Mouse (Mus musculus): Measurements from ENCODE around the gene Mpped2.

Gene Mpped2

DNA sequence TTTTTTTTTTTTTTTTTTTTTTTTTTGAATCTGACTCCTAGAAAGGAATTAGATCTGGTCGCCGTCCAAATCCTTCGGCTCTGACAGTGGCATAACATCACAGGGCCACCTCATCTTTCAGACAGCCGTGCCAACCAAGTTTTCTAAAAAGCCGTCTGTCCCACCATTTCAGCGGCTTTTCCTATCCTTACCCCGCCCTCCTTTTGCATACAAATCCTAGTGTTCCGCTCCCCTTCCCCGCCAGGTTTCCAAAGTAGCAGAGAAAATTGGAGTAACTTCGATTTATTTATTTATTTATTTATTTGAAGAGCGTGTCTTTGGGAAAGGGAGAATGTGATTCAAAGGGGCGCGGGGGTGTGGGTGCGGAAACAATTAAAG lies 675 bp upstream of the Mpped2 start:
- TF ChIP-seq GATA4 (IDR thresholded peaks at IDR 0.05; ENCODE audit: insufficient replicate concordance, low read length), result no peak

DNA sequence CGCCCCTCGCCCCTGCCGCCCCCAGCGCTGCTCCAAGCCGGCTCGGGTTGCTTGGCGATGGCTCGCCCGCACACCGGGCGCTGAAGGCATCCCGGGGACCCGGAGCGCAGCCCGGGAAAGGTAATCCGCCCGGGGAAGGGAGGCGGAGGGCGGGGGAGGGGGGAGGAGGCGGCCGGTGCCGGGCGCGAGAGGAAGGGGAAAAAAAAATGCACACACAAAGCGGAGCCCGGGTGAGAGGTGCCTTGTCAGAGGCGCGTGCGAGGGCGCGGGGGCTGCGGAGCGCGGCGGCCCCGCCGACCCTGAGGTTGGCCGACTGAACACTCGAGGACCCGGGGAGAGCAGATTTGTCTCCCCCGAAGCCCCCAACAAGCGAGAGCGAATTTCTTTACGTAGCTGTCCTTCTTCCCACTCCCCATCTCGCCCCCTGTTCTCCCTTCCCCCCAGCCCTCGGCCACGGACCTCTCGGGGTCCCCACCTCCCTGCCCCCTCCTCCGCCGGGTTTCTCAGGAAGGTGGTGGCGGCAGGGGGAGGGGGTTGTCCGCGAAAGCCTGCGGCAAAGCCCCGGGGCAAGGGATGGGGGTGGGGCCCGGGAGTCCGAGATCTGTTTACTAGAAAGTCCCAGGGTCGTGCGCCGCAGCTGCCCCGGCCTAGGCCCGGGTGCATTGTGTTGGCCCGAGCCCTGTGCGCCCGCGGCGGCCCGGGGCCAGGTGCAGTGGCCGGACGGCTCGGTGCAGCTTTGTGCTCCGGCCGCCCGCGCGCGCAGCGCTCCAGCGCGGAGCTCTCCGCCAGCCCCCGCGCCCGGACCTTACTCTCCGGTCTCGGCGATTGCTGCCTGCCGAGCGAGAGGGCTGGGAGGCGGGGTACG lies 865 bp downstream of the Mpped2 start:
- no peak for TF ChIP-seq GATA4 (IDR thresholded peaks at IDR 0.05; ENCODE audit: insufficient replicate concordance, low read length)

DNA sequence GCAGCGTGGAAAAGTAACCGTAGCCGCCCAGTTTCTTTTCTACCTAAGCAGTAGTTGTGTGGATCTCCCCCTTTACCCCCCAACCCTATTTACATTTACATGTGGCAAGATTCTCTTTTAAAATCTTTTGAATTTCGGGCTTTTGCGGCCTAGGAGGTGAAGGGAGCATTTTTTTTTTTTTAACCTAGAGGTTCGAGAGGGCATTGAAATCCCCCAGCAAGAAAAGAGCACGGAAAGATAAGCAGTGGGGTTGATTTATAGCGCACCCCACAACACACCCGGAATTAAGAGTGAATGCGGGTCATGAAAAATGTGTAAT lies 1.5 kb downstream of the Mpped2 start:
- TF ChIP-seq GATA4 (IDR thresholded peaks at IDR 0.05; ENCODE audit: insufficient replicate concordance, low read length), result no peak

DNA sequence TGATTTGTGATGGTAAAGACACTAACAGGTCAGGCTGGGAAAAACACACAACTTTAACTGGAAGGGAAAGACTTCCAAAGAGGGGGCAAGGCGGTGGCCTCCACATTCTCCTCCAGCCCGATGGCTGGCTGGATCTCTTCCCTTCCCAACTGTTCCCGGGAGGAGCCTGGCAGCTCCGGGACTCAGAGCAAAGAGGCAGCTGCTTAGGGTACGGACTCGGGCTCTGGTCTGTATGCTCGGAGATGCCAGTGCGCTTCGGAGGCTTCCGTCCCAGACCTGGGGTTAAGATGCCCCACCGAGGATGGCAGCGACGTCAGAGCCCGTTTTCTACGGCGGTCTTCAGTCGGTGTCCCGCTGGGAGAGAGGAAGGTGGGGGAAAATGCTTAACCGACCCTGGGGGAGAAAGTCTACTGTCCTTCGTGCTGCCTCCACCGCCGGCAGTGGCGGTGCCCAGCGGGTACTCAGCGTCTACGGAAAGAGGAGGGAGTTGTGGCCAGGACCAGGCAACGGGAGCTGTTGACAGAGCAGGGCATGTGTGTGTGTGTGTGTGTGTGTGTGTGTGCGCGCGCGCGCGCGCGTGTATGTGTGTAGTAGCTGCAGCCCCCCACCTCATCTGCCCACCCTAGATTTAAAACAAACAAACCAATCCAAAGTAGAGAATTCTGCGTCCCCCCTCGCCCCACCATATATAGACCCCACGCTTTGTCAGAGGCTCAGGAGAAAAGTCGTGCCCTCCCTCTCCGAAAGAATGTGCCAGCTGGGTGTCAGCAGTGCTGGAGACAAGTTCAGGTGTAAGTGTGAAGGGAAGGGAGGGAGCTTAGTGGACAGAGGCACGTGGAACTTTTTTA lies 2.0 kb downstream of the Mpped2 start:
- no peak for TF ChIP-seq GATA4 (IDR thresholded peaks at IDR 0.05; ENCODE audit: insufficient replicate concordance, low read length)

DNA sequence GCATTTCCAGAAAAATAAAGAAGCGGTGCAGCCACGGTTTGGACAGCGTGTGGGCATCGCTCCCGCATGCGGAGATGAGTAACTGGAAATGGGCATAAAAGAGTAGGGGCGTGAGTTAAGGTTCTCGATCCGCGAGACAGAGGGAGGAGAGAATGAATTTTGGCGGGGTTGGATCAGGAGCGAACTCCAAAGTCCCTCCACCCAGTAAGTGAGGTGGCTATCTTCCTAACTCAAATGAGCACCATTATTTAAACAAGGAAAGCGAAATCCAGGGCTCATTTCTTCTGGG lies 2.6 kb downstream of the Mpped2 start:
- no peak for TF ChIP-seq GATA4 (IDR thresholded peaks at IDR 0.05; ENCODE audit: insufficient replicate concordance, low read length)

DNA sequence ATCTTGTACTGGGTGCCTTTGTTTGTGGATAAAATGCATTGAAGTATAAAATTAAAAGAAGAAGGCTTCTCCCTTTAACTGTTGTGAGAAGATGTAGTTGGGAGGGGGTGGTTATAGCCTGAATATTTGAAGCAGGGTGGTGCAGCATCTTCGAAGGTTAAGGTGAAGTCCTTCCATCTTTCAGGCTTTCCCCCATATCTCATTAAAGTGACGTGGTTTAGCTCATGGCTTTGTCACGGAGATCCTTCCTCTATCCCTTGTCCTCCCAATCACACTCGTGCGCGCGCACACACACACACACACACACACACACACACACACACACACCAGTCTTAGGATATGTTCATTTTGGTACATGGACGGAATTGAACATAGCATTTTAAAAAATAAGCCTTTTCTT lies 3.3 kb downstream of the Mpped2 start:
- TF ChIP-seq GATA4 (IDR thresholded peaks at IDR 0.05; ENCODE audit: insufficient replicate concordance, low read length), result no peak

DNA sequence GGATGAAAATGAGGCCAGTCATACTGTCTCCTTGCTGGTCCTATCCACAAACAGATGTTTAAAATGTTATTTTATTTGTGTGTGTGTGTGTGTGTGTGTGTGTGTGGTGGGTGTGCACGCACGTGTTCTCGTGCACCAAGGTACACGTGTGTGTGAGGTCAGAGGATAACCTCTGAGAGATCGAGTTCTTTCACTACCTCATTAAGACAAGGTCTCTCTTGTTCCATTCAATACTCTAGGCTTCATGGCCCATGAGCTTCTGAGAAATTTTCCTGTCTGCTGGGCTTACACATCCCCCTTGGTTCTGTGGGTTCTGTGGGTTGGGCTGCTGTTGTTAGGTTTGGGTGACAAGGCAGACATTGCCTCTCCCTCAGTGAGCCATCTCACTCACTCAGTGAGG lies 12.6 kb downstream of the Mpped2 start:
- no peak for TF ChIP-seq GATA4 (IDR thresholded peaks at IDR 0.05; ENCODE audit: insufficient replicate concordance, low read length)

DNA sequence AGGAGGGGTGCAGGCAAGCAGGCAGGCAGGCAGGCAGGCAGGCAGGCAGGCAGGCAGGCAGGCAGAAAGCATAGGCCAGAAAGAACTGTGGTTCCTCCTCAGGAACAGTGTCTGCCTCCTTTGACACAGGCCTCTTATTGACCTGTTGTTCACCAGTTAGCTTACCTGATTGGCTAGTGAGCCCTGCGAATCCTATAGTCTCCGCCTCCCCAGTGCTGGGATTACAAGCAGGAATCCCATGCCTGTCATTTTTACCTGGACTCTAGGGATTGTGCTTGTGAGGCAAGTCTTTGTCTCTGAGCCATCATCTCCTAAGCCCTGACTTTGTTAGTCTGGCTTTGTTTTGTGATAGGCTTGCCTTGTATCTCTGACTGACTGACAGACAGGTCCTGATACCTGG lies 14.1 kb downstream of the Mpped2 start:
- no peak for TF ChIP-seq GATA4 (IDR thresholded peaks at IDR 0.05; ENCODE audit: insufficient replicate concordance, low read length)

DNA sequence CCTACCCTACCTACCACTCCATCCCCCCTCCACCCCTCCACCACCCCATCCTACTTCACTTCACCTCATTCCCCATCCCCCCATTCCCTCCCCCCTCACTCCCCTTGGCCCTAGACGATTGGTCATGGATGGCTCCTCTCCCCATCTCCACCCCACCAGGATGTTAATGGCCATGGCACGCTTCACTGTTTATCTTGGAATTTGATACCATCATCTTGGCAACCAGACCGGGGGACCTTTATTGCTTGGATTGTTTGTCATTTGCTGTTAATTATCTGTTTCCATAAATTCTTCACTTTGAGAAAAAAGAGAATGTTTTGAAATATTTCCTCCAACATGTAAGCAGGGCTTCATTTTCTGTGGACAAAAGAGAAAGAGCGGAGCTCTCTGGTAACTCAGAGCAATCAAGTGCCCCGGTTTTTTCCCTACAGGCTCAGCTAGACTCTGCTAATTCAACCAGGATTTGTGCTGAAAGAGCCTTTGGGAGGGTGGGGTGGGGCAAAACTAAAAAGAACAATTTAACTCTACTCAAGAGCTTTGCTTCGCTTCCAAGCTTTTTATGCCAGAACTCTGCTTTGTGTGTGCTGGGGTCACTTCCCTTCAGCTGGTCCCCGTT lies 17.9 kb downstream of the Mpped2 start:
- TF ChIP-seq GATA4 (IDR thresholded peaks at IDR 0.05; ENCODE audit: insufficient replicate concordance, low read length), result no peak

DNA sequence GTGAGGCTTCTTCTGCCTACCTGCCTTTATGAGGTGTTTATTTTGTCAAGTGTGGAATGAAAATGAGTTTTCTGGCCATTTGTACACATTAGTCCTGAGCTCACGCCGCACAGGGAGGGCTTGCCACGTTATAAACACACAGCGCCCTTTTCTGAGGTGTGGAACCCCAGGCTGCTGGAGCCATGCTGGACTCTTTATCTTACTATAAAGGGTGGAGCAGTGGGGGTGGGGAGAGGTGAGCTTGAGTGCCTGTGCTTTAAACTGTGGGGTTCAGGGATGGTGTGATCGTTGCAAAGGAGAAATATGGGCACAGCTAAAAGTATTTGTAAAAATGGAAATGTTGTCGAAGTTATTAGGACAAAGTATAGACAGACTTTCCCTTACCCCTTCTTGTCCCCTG lies 18.4 kb downstream of the Mpped2 start:
- TF ChIP-seq GATA4 (IDR thresholded peaks at IDR 0.05; ENCODE audit: insufficient replicate concordance, low read length), result no peak

DNA sequence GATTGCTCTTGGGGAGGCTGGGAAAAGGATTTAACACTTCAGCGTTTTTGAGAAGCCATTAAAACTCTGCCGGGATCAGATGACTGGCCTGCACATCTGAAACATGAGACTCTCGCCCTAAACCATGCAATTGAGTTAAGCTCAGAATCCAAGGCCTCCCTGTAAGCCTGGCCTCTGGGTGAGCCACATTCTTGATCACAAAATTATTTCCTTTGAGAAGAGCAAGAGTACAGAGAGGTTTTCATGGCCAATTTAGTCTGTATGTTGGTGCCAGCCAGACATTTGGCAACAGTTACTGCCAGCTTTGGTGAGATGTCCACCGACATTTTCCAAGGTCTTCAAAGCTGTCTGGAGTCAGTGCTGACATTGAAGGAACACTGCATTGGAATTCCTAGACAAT lies 20.1 kb downstream of the Mpped2 start:
- TF ChIP-seq GATA4 (IDR thresholded peaks at IDR 0.05; ENCODE audit: insufficient replicate concordance, low read length), result no peak

DNA sequence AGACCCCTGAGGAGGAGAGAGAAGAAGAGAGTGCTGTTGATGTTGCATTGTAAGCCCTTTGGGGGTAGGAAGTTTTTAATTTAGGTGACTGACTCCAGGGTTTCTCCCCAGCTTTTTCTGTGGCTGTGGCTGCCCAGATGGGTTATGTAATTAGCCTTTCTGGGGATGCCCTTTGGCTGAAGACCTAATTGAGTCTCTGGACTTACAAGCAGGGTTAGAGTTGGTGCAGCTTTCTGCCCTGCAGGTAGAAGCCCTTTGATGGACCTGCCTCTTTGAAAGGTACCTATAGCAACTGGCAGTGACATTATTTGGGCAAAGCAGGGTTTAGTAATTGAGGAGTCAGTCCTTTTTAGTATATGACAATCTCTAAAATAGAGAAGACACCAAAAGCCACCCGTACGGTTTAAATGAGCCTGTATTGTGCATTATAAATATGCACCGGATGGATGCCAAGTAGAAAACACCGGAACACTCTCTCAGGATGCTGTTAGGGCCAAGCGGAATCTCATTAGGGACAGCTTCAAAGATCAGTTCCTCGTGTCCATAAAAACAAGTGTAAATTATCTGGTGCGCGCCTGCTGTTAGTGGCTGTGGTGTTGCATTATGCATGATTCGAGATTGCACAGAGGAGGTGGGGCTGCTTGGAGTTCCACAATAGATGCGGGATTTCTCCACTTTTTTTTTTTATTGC lies 22.8 kb downstream of the Mpped2 start:
- TF ChIP-seq GATA4 (IDR thresholded peaks at IDR 0.05; ENCODE audit: insufficient replicate concordance, low read length), result no peak

DNA sequence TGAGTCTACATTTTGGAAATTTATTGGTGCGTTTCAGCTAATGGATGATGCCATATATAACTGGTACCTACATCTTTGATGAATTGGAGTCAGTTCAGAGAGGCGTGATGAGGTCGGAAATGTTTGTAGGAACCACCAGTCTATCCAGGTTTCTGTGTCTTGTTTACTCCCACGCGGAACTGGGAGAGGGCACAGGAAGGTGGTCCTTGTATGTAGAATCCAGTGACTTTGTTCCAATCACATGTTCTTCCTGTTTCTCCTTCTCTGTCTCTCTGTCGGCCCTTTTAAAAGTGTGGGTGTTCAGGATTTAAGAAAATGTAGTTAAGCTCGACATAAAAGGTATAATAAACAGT lies 23.3 kb downstream of the Mpped2 start:
- TF ChIP-seq GATA4 (IDR thresholded peaks at IDR 0.05; ENCODE audit: insufficient replicate concordance, low read length), result no peak

DNA sequence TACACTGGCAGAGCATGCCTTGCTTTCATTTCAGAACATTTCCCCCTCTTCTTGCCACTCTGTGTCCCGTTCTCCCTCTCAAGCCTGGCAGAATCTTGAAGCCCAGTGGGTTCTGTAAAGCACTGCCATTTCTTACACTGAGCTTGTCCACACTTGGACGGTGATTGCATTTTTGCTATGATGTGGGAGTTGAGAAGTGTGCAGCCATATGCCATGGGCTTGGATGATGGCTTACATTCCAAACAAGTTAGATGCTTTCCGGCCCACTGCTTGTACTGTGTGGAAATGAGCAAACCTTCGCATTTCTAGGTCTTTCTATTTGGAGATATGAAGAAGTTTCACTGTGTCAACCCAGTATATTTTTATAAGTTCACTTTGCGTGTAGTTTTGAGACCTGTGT lies 25.8 kb downstream of the Mpped2 start:
- no peak for TF ChIP-seq GATA4 (IDR thresholded peaks at IDR 0.05; ENCODE audit: insufficient replicate concordance, low read length)

DNA sequence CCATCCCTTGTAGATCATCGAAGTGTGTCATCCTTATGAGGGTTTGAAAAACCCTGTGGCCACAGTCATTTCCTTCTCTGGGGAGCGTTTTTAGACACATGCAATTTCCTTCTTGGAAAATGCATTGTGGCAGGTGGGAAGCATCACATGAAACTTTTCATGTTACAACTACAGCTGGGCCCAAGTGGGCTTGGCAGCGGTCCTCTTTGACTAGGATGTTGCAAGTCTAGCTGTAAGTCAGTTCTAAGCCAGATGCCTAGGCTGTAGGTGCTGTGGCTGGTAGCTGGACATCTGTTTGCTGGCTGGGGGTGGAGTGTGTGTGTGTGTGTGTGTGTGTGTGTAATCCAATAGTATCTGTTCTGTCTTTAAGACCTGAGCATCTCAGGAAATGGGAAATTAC lies 26.4 kb downstream of the Mpped2 start:
- no peak for TF ChIP-seq GATA4 (IDR thresholded peaks at IDR 0.05; ENCODE audit: insufficient replicate concordance, low read length)

DNA sequence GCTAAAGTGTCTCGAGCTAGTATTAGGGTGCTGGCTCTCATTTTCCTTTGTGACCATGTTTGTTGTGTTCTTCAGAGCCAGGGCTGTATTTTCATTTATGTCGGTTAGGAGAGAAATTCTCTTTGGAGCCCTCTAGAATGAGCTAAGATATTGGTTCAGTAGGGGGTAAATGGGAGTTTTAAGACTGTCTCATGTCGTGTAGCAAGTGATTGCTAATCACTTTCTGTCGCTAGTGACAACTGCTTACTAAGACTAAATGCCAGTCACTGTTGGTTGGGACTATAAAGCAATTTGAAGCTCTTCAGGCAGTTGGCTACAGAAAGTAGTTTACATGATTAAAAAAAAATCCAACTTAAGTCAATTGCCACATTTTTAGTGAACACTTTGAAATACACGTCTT lies 27.6 kb downstream of the Mpped2 start:
- no peak for TF ChIP-seq GATA4 (IDR thresholded peaks at IDR 0.05; ENCODE audit: insufficient replicate concordance, low read length)

All from liver, adult (tissue).